Mouse (Mus musculus): Measurements from ENCODE around the gene Tmcc1. TPM values are rescaled to one million over a fixed set of nuclear protein-coding genes. Genes with fewer than 3 reads are reported as not detected.
"Not testable (repeated sequence)": the region's sequence is repeated elsewhere in the genome, so short reads cannot be mapped to it uniquely, and the experiment has no call there.

The Tmcc1 gene
- polyA plus RNA-seq, 1 experiment from 2014 or later: 9.1 TPM

GRCm38 (mm10) chr6:116072746-116073261 is 120.5 kb downstream of the Tmcc1 start:
- Histone ChIP-seq H3K9ac (replicated peaks; ENCODE audit: low read depth) (no peak overlapping the region), H3K4me2 (replicated peaks; ENCODE audit: low read depth, low read length) (peak overlapping the region; percentile 38), H3K27ac (ENCODE audit: low read length) (peak overlapping the region; percentile 43), H3K27me3 (replicated peaks; ENCODE audit: insufficient read depth, low read length) (no peaks in the 10 kb centered on the region), H3K36me3 (ENCODE audit: insufficient read depth, low read length) (no peaks in the 10 kb centered on the region), H3K4me3 (ENCODE audit: low read depth, low read length) (0 out of 2 replicates have a peak overlapping the region, but pooled peaks have one; percentile 6), H3K9me3 (ENCODE audit: low read length) (no peaks in the 10 kb centered on the region), H3K4me1 (ENCODE audit: insufficient read depth, low read depth, low read length) (peaks cover 6% of the 10 kb centered on the region; the same call in 1 of the 2 replicates)
- DNase-seq (ENCODE audit: low spot score) (peak; percentile 68), ATAC-seq (peak; percentile 80)
- TF ChIP-seq EP300 (IDR thresholded peaks at IDR 0.05) (no peak), CTCF (IDR thresholded peaks at IDR 0.05) (no peak)
- 37% methylated on average over 8 of the region's 8 CpGs for WGBS

GRCm38 (mm10) chr6:116072221-116072745 is 121.0 kb downstream of the Tmcc1 start:
- WGBS: 30% methylated on average over 6 of the region's 6 CpGs
- Histone ChIP-seq H3K9ac (replicated peaks; ENCODE audit: low read depth) (no peak overlapping the region), H3K36me3 (ENCODE audit: insufficient read depth, low read length) (no peaks in the 10 kb centered on the region), H3K4me3 (ENCODE audit: low read depth, low read length) (0 out of 2 replicates have a peak overlapping the region, but pooled peaks have one; percentile 6), H3K27me3 (replicated peaks; ENCODE audit: insufficient read depth, low read length) (no peaks in the 10 kb centered on the region), H3K4me1 (ENCODE audit: insufficient read depth, low read depth, low read length) (peaks cover 6% of the 10 kb centered on the region; the same call in 1 of the 2 replicates), H3K4me2 (replicated peaks; ENCODE audit: low read depth, low read length) (peak overlapping the region; percentile 38), H3K27ac (ENCODE audit: low read length) (peak overlapping the region; percentile 43; the same call in 1 of the 2 replicates), H3K9me3 (ENCODE audit: low read length) (no peaks in the 10 kb centered on the region)
- ATAC-seq: no peak
- no peak for TF ChIP-seq CTCF (IDR thresholded peaks at IDR 0.05)
- peak; percentile 33 for DNase-seq (ENCODE audit: low spot score)

GRCm38 (mm10) chr6:116071781-116072180 is 121.5 kb downstream of the Tmcc1 start:
- Histone ChIP-seq H3K4me1 (ENCODE audit: insufficient read depth, low read depth, low read length) (peaks cover 6% of the 10 kb centered on the region; the same call in 1 of the 2 replicates), H3K27ac (ENCODE audit: low read length) (no peak overlapping the region), H3K9ac (replicated peaks; ENCODE audit: low read depth) (no peak overlapping the region), H3K4me3 (ENCODE audit: low read depth, low read length) (no peak overlapping the region), H3K36me3 (ENCODE audit: insufficient read depth, low read length) (no peaks in the 10 kb centered on the region), H3K27me3 (replicated peaks; ENCODE audit: insufficient read depth, low read length) (no peaks in the 10 kb centered on the region), H3K9me3 (ENCODE audit: low read length) (no peaks in the 10 kb centered on the region), H3K4me2 (replicated peaks; ENCODE audit: low read depth, low read length) (no peak overlapping the region)
- WGBS: 64% methylated on average over 2 of the region's 2 CpGs
- TF ChIP-seq EP300 (IDR thresholded peaks at IDR 0.05): no peak
- TF ChIP-seq CTCF (IDR thresholded peaks at IDR 0.05): no peak
- DNase-seq (ENCODE audit: low spot score) (no peak), ATAC-seq (no peak)

GRCm38 (mm10) chr6:116070558-116070957 is 122.7 kb downstream of the Tmcc1 start:
- no peak for DNase-seq (ENCODE audit: low spot score)
- Histone ChIP-seq H3K9ac (replicated peaks; ENCODE audit: low read depth) (no peak overlapping the region), H3K4me3 (ENCODE audit: low read depth, low read length) (no peak overlapping the region), H3K4me2 (replicated peaks; ENCODE audit: low read depth, low read length) (no peak overlapping the region), H3K9me3 (ENCODE audit: low read length) (no peaks in the 10 kb centered on the region), H3K27ac (ENCODE audit: low read length) (no peak overlapping the region), H3K4me1 (ENCODE audit: insufficient read depth, low read depth, low read length) (peaks cover 6% of the 10 kb centered on the region; the same call in 1 of the 2 replicates), H3K27me3 (replicated peaks; ENCODE audit: insufficient read depth, low read length) (no peaks in the 10 kb centered on the region), H3K36me3 (ENCODE audit: insufficient read depth, low read length) (no peaks in the 10 kb centered on the region)
- WGBS: 88% methylated on average over 3 of the region's 3 CpGs
- ATAC-seq: no peak
- TF ChIP-seq EP300 (IDR thresholded peaks at IDR 0.05): no peak
- TF ChIP-seq CTCF (IDR thresholded peaks at IDR 0.05): no peak

GRCm38 (mm10) chr6:116063516-116063915 is 129.8 kb downstream of the Tmcc1 start:
- no peaks in the 10 kb centered on the region for H3K9me3 ChIP-seq (ENCODE audit: low read length)
- H3K4me1 ChIP-seq (ENCODE audit: insufficient read depth, low read depth, low read length): no peaks in the 10 kb centered on the region
- H3K4me3 ChIP-seq (ENCODE audit: low read depth, low read length): no peak overlapping the region
- no peaks in the 10 kb centered on the region for H3K27me3 ChIP-seq (replicated peaks; ENCODE audit: insufficient read depth, low read length)
- no peak for DNase-seq (ENCODE audit: low spot score)
- H3K36me3 ChIP-seq (ENCODE audit: insufficient read depth, low read length): no peaks in the 10 kb centered on the region
- H3K9ac ChIP-seq (replicated peaks; ENCODE audit: low read depth): no peak overlapping the region
- ATAC-seq: no peak
- H3K27ac ChIP-seq (ENCODE audit: low read length): no peak overlapping the region
- H3K4me2 ChIP-seq (replicated peaks; ENCODE audit: low read depth, low read length): no peak overlapping the region
- TF ChIP-seq CTCF (IDR thresholded peaks at IDR 0.05) (no peak), EP300 (IDR thresholded peaks at IDR 0.05) (no peak)
- 56% methylated on average over 1 of the region's 1 CpGs for WGBS

- H3K27ac ChIP-seq (ENCODE audit: low read length); H3K4me1 ChIP-seq (ENCODE audit: insufficient read depth, low read depth, low read length); H3K27me3 ChIP-seq (replicated peaks; ENCODE audit: insufficient read depth, low read length); H3K4me2 ChIP-seq (replicated peaks; ENCODE audit: low read depth, low read length); H3K9me3 ChIP-seq (ENCODE audit: low read length); H3K9ac ChIP-seq (replicated peaks; ENCODE audit: low read depth); DNase-seq (ENCODE audit: low spot score); ATAC-seq; H3K36me3 ChIP-seq (ENCODE audit: insufficient read depth, low read length); H3K4me3 ChIP-seq (ENCODE audit: low read depth, low read length): not testable (repeated sequence)
Measured at GRCm38 (mm10) chr6:116059542-116059941, 133.7 kb downstream of the Tmcc1 start.

Data from lung, postnatal 0 days (tissue).